Mouse (Mus musculus) spleen, adult 2 months (tissue): Measurements from ENCODE around the gene Dglucy.

Experiments used
- CTCF ChIP-seq: fragments of 200-500 bp; IDR thresholded peaks from 2 replicates; pipeline ENCODE4 v1.5.1; 2011; ENCODE audit warnings: mild to moderate bottlenecking, inconsistent platforms; ENCODE audit not compliant: insufficient read depth, insufficient read length, insufficient replicate concordance; ENCODE audit errors: extremely low read depth
- POLR2A ChIP-seq: fragments of 200-500 bp; IDR thresholded peaks from 2 replicates; pipeline ENCODE4 v1.6.1; 2011; ENCODE audit warnings: low read depth, low read length, inconsistent platforms

DNA sequence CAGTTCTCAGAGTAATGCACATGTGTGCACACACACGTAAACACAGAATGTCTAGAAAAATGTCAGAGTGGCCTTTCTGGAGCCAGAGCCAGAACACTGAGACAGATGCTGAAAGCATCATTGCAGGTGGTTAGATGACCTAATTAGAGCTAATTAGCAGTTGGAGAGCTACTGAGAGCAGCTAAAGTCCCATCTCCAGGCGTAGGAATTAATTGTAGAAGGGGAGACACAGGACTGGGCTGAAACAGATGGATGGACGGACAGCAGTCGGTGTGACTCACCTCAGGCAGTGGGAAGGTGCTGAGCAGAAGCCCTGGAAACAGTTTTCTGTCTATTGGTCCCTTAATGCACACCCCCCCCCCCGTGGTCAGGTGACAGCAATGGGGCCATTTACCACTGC lies 43.7 kb upstream of the Dglucy start:
- no peak for TF ChIP-seq CTCF
- TF ChIP-seq POLR2A, result no peak
